Mouse (Mus musculus): Measurements from ENCODE around the gene Rorb.

- TF ChIP-seq CTCF (IDR thresholded peaks at IDR 0.05; ENCODE audit: extremely low read depth, insufficient read depth, low read length) (no peak), POLR2A (IDR thresholded peaks at IDR 0.05; ENCODE audit: extremely low read depth, insufficient read depth, low read length) (no peak)
Observed at GRCm38 (mm10) chr19:19122324-19122723, 11.3 kb upstream of the Rorb start.
